14 mouse cellular contexts compared by ENCODE assay signal in the genomic region with DNA sequence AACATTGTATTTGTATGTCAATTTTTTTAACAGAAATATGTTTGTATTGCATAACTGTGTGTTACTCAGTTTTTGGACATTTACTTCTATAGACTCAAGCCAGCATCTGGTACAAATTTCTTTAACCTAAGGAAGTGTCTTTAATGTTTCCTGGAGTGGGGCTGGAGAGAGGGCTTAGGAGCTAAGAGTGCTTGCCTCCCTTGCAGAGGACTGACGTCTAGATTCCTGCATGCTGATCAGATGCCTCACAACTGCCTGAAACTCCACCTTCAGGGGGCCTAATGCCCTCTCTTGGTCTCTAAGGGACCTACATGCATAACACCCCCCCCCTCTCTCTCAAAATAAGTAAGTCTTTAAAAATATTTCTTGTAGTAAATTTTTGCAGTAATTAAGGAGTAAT.
"Had no signal": no experiment of that assay in that cellular context is flagged by ENCODE, and none has a peak within 500 bp of the region (broad histone marks: within the 10 kb centered on the region; RNA-seq: fewer than 3 reads in every experiment).

No protein-coding gene starts in this region.

- H3K4me2 ChIP-seq: liver, embryonic 13.5 days; midbrain, embryonic 15.5 days; neural tube, embryonic 12.5 days had no signal

- H3K4me3 ChIP-seq: layer of hippocampus, adult 2 months; liver, embryonic 13.5 days; midbrain, embryonic 10.5 days; midbrain, embryonic 15.5 days; neural tube, embryonic 12.5 days had no signal

- H3K9ac ChIP-seq: liver, embryonic 13.5 days; liver, postnatal 0 days; midbrain, embryonic 15.5 days; neural tube, embryonic 12.5 days had no signal

- DNase-seq: kidney, adult 8-10 months; kidney, postnatal 4 days; left cerebral cortex, postnatal 4 days; liver; liver, embryonic 13.5 days; liver, postnatal 0 days; lung, postnatal 14 days; thymus, postnatal 14 days had no signal

- H3K27ac ChIP-seq: layer of hippocampus, adult 2 months; liver, embryonic 13.5 days; midbrain, embryonic 10.5 days; midbrain, embryonic 15.5 days; neural tube, embryonic 12.5 days; stomach, postnatal 0 days had no signal

- H3K9me3 ChIP-seq: liver, embryonic 13.5 days; midbrain, embryonic 10.5 days; midbrain, embryonic 15.5 days; neural tube, embryonic 12.5 days had no signal

- H3K36me3 ChIP-seq: liver, embryonic 13.5 days; midbrain, embryonic 10.5 days; midbrain, embryonic 15.5 days; neural tube, embryonic 12.5 days had no signal

- H3K27me3 ChIP-seq: liver, embryonic 13.5 days; midbrain, embryonic 15.5 days; neural tube, embryonic 12.5 days had no signal

- ATAC-seq: intestine, postnatal 0 days; liver, postnatal 0 days; midbrain, embryonic 15.5 days had no signal

- H3K4me1 ChIP-seq: liver, embryonic 13.5 days; midbrain, embryonic 15.5 days; neural tube, embryonic 12.5 days had no signal
